Mouse (Mus musculus) telencephalon, adult 2 months (tissue): Measurements from ENCODE around the gene Necab2.

Experiments
- DNase-seq: peaks from one replicate; pipeline ENCODE4 v3.0.0-alpha.2; 2011; ENCODE audit warnings: low read depth, low spot score

The Necab2 gene

GRCm38 (mm10) chr8:119446211-119446989 lies at the start of gene Necab2:
Necab2 (plus strand) TSS chr8:119446719.
- no peak for DNase-seq

GRCm38 (mm10) chr8:119398558-119398957 lies 48.0 kb upstream of the Necab2 start:
- DNase-seq = no peak

GRCm38 (mm10) chr8:119399255-119399654 lies 47.3 kb upstream of the Necab2 start:
- DNase-seq = no peak

GRCm38 (mm10) chr8:119400122-119400671 lies 46.3 kb upstream of the Necab2 start:
- no peak for DNase-seq

GRCm38 (mm10) chr8:119400904-119401303 lies 45.6 kb upstream of the Necab2 start:
- DNase-seq = no peak

GRCm38 (mm10) chr8:119403912-119404311 lies 42.6 kb upstream of the Necab2 start:
- DNase-seq = no peak

- DNase-seq = no peak
Measured at GRCm38 (mm10) chr8:119404648-119405047, 41.9 kb upstream of the Necab2 start.

- DNase-seq = no peak
Measured at GRCm38 (mm10) chr8:119408311-119408710, 38.2 kb upstream of the Necab2 start.

GRCm38 (mm10) chr8:119412037-119412734 lies 34.3 kb upstream of the Necab2 start:
- no peak for DNase-seq

GRCm38 (mm10) chr8:119412735-119413498 lies 33.6 kb upstream of the Necab2 start:
- peak; percentile 77 for DNase-seq

- no peak for DNase-seq
Measured at GRCm38 (mm10) chr8:119413605-119414004, 32.9 kb upstream of the Necab2 start.

- no peak for DNase-seq
Measured at GRCm38 (mm10) chr8:119420318-119420717, 26.2 kb upstream of the Necab2 start.

GRCm38 (mm10) chr8:119421603-119422122 lies 24.9 kb upstream of the Necab2 start:
- no peak for DNase-seq

- DNase-seq = peak; percentile 53
Measured at GRCm38 (mm10) chr8:119422123-119422711, 24.3 kb upstream of the Necab2 start.

- DNase-seq = no peak
Measured at GRCm38 (mm10) chr8:119423631-119424141, 22.8 kb upstream of the Necab2 start.

- no peak for DNase-seq
Measured at GRCm38 (mm10) chr8:119424199-119424733, 22.3 kb upstream of the Necab2 start.

GRCm38 (mm10) chr8:119424740-119425139 lies 21.8 kb upstream of the Necab2 start:
- DNase-seq = no peak

- DNase-seq = no peak
Measured at GRCm38 (mm10) chr8:119425533-119425932, 21.0 kb upstream of the Necab2 start.

GRCm38 (mm10) chr8:119426069-119426735 lies 20.3 kb upstream of the Necab2 start:
- DNase-seq = no peak
